In genomic region chr5:87349150-87349549, GRCm38 (mm10) we compare ENCODE assay signal across 9 mouse cellular contexts. TPM values are rescaled to one million over a fixed set of nuclear protein-coding genes. Genes with fewer than 3 reads are reported as not detected.
ATAC-seq lines count a peak whose summit lies in the region.
"Not testable (repeated sequence)": the region's sequence is repeated elsewhere in the genome, so short reads cannot be mapped to it uniquely, and the experiment has no call there.
"Had no signal": no experiment of that assay in that cellular context is flagged by ENCODE, and none has a peak within 500 bp of the region (broad histone marks: within the 10 kb centered on the region; RNA-seq: fewer than 3 reads in every experiment).

No protein-coding gene starts in this region.

- not testable (repeated sequence) for H3K9ac ChIP-seq in intestine, embryonic 15.5 days; intestine, embryonic 16.5 days (ENCODE audit: low read depth, low read length)

- peak; percentile 52; the same call in 1 of the 2 replicates for ATAC-seq in intestine, embryonic 15.5 days
- peak; percentile 64 for ATAC-seq in intestine, embryonic 16.5 days

- H3K36me3 ChIP-seq in intestine, embryonic 15.5 days; intestine, embryonic 16.5 days (ENCODE audit: control insufficient read depth, insufficient read depth, low read length): not testable (repeated sequence)

- H3K27me3 ChIP-seq in intestine, embryonic 15.5 days (replicated peaks); intestine, embryonic 16.5 days (replicated peaks; ENCODE audit: control insufficient read depth, insufficient read depth, low read length): not testable (repeated sequence)

- H3K9me3 ChIP-seq in intestine, embryonic 15.5 days; intestine, embryonic 16.5 days (ENCODE audit: control insufficient read depth, low read length): not testable (repeated sequence)

- H3K4me1 ChIP-seq in intestine, embryonic 15.5 days (replicated peaks); intestine, embryonic 16.5 days (ENCODE audit: control insufficient read depth, insufficient read depth, low read length): not testable (repeated sequence)

- H3K4me2 ChIP-seq in intestine, embryonic 15.5 days (replicated peaks); intestine, embryonic 16.5 days (ENCODE audit: low read depth, low read length): not testable (repeated sequence)

- not testable (repeated sequence) for H3K4me3 ChIP-seq in intestine, embryonic 15.5 days (replicated peaks); intestine, embryonic 16.5 days (ENCODE audit: low read length)

- 56% methylated on average over 1 of the region's 1 CpGs for WGBS in intestine, embryonic 15.5 days
- 58% methylated on average over 1 of the region's 1 CpGs for WGBS in intestine, embryonic 16.5 days

- not testable (repeated sequence) for H3K27ac ChIP-seq in intestine, embryonic 15.5 days; intestine, embryonic 16.5 days (ENCODE audit: low read length)

RNA-seq across cellular contexts. Expression of gene Ugt2a3, which starts 12.2 kb away (rescaled TPM):
- polyA plus RNA-seq in intestine, embryonic 15.5 days (2015; fragmentation: Nextera tagmentation; extraction: Ambion mirVana) = 3.1 and 3.6 TPM in 2 replicates
- polyA plus RNA-seq in intestine, embryonic 16.5 days (2015; fragmentation: Nextera tagmentation; extraction: Ambion mirVana) = 4.8 and 6.1 TPM in 2 replicates
- polyA plus RNA-seq: activated CD4-positive, CD25-positive, alpha-beta regulatory T cell, adult 4 months; adrenal gland, adult 2 months; brain, embryonic 14.5 days; C2C12; CD4-positive, CD25-positive, alpha-beta regulatory T cell, adult 4 months; cerebellum, adult 2 months; G1E had no signal
